Mouse (Mus musculus) gastrocnemius, postnatal 36 days (tissue): Measurements from ENCODE around the gene Tbcd. TPM values are rescaled to one million over a fixed set of nuclear protein-coding genes. Genes with fewer than 3 reads are reported as not detected.

Experiments
- DNase-seq, 2 experiments: peaks; one replicate each; pipeline ENCODE4 v3.0.0; 2022
- intact Hi-C: fragments of 180-260 bp; cut with DNase I; formaldehyde crosslinking; loops from one replicate; pipeline ENCODE4 v1.15.1; 2025
- total RNA-seq, 2 experiments: library from RNA; stranded (reverse); gene quantifications; 2 replicates each; pipeline ENCODE4 v1.2.3; 2021

Tbcd gene
- total RNA-seq, 2 experiments from 2014 or later, result 12.5 to 12.7 TPM

DNA sequence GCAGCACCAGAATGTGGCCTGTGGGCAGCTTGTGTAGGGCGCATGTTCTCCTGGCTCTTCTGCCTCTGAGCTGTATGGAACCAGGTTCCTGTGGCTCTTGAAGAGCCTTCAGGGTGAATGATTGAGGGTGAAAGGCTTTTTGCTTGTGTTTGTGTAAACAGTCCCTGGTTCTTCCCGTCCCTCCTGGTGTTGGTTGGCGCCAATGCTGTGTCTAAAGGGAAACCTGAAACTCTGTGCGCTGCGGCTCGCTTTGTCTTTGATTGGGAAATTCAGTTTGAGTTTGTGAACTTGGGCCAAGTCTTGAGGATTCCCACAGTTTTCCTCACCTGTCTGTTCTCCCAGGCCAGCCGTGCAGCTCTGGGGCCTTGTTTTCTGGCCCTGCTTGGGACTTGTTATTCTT, 72.4 kb downstream of the Tbcd start:
- no peak for DNase-seq
- intact Hi-C loops, result no loop called here

DNA sequence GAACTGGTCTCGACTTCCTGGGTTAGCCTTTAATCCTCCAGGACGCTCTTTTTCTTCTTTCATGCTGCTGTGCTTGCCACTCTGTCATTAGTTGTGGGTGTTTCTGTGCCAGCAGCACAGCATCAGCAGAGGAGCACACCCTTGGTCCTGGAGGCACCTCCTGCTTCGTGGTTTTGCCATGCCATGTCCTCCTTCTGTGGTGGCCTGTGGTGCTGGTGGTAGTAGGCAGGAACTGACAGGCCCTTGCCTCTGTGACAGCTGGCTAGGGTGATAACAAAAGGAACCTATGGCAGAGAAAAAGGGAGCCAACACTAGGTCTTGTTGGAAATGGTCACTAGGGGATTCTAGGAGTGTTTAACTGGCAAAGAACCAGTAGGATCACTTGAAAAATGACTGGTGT, 78.0 kb downstream of the Tbcd start:
- intact Hi-C loops, result no loop called here
- no peak for DNase-seq

- no peak for DNase-seq
These were observed 84.8 kb downstream of the Tbcd start for GRCm38 (mm10) chr11:121536528-121536927.

GRCm38 (mm10) chr11:121542471-121542870, 90.7 kb downstream of the Tbcd start:
- intact Hi-C loops, result no loop called here
- no peak for DNase-seq

More at GRCm38 (mm10) chr11:121536528-121536927, 84.8 kb downstream of the Tbcd start:
- intact Hi-C loops, result no loop called here

DNA sequence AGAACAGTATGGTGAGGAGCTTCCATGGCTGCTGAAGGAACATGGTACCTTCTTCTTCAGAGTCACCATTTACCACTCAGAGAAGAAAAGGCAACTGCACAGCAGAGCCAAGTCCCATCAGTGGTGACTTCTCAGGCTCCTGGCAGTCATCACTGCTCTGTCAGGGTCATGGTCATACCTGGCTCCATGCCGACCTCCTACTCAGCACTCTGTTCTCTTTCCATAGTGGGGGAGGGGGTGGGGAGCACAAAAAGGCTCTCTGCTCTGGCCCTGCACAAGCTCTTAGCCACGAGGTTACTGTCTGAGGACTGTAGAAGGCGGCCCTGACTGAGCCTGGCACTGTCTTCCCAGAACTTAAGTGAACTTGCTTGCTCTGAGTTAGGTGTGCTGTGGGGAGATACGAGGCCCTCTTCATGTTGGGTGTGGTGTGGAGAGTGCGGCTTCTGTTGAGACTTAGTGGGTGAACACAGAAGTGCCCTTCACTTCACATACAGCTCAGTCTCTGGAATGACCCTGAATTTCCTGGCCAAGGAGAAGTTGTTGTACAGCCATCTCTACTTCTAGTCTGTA, 91.6 kb downstream of the Tbcd start:
- intact Hi-C loops, result no loop called here
- no peak for DNase-seq

GRCm38 (mm10) chr11:121543922-121544321, 92.2 kb downstream of the Tbcd start:
- no peak for DNase-seq

DNA sequence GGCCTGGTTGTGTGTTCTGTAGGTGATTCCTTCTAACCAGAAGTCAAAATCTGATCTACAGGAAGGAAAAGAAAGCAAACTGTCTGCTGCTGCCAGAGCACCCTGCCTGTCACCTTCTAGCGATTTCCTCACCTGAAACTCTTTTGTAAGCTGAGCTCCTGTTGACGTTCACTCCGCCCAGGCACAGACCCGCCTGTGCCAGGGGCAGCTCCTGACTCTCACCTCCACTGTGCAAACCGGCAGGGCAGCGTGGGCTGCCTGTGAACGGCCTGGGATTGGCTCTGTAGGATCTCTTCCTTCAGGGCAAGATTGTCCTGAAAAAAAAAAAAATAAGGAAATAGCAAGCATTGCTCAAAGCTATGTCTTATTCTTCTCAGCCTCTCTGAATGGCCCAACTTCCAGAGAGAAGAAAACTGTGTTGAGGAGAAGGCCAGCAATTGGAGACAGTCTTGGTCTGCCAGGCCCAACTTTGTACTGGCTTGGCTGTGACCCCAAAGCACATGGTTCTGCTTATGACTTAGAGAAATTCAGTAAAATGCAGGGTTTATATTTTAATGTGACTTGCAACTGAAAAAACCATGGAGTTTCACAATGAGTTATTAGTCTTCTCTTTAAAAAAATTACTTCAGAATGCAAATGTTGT, 93.1 kb downstream of the Tbcd start:
- intact Hi-C loops, result no loop called here
- no peak for DNase-seq

More at GRCm38 (mm10) chr11:121543922-121544321, 92.2 kb downstream of the Tbcd start:
- intact Hi-C loops, result no loop called here

- no peak for DNase-seq
- intact Hi-C loops, result no loop called here
These were observed 93.8 kb downstream of the Tbcd start for GRCm38 (mm10) chr11:121545398-121546034.

GRCm38 (mm10) chr11:121547234-121547633, 95.5 kb downstream of the Tbcd start:
- intact Hi-C loops, result no loop called here
- DNase-seq, result no peak

DNA sequence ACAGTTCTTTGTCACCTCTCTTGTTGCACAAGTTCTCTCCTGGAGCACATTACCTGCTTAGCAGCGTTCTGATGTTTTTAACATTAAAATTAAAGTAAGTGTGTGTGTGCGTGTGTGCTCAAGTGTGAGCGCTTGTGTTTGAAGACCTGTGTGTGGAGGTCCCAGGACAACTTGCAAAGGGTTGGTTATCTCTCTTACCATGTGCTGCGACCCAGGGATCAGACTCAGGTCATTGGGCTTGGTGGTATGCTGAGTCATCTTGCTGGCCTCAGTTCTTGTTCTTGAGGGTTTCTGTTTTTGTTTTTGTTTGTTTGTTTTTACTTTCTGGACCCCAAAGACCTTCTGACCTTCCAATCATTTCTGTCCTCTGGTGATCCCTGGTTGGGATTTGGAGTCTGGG, 96.2 kb downstream of the Tbcd start:
- DNase-seq, result no peak
- intact Hi-C loops, result no loop called here

DNA sequence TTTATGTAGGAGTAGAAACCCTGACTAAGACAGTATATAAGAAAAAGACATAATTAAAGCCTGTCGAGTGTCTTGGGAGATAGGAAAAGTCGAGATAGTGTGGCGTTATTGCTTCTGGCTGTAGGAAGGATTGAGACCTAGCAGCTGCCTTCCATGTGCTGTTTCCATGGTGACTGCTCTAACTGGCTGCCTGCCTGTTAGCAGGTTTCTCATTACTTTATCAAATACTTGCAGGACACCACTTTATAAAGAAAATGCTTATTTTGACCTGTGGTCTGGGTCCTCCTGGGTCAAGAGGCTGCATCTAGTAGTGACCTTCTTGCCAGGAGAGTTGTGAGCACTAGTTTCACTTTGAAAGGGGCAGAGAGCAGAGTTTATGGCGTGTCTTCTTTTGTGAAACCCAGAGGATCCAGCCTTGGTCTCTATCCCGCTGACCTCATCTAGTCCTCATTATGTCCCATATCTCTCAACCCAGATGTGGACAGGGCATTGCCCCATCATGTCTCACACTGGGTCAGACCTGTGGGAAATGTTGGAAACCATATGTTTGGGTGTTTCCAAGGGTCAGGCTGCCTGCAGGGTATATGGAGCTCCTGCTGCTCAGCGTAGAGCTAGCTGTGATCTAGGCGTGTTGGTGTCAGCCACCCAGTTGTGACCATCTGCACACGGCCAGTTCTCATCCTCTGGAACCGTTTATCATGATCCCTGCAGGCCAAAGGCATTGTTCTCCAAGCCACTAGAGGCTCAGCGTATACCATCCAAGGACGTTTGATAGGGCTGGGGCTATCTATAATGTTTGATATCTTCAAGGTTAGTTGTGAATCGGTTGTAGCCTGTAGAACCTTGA, 97.5 kb downstream of the Tbcd start:
- DNase-seq, result no peak

DNA sequence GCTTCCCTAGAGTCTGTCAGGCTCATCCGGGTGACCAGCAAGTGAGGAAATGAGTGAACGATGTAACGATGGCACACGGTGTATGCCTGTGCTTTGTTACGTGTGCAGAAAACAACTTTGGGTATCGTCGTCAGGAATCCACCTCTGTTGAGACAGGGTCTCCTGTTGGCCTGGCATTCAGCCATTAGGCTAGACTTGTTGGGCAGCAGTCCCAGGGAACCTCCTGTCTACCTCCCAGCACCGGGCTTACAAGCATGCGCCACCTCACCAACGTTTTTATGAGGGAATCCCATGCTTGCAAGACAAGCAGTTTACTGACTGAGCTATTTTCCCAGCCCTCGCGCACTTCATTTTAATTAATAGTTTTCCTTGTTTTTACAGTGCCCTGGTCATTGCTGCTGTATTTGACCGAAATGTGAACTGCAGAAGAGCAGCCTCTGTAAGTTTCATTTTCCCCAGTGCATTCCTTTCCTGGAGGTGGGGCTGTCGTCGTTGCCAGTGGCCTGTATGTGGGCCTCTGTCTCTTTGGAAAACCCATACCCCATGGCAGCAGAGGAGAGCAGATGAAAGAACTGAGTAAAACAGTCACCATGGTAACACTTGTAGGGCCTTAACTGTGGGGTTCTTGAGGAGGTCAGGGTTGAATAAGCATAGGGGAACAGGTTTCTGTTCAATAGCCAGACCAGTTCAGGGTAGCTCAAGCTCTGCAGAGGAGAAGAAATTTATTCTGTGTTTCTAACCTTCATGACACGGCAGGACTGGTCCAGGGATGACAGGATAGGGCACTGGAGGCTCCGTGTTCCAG, 98.3 kb downstream of the Tbcd start:
- intact Hi-C loops, result no loop called here
- no peak for DNase-seq

More for the DNA sequence above, 97.5 kb downstream of the Tbcd start:
- intact Hi-C loops, result no loop called here

DNA sequence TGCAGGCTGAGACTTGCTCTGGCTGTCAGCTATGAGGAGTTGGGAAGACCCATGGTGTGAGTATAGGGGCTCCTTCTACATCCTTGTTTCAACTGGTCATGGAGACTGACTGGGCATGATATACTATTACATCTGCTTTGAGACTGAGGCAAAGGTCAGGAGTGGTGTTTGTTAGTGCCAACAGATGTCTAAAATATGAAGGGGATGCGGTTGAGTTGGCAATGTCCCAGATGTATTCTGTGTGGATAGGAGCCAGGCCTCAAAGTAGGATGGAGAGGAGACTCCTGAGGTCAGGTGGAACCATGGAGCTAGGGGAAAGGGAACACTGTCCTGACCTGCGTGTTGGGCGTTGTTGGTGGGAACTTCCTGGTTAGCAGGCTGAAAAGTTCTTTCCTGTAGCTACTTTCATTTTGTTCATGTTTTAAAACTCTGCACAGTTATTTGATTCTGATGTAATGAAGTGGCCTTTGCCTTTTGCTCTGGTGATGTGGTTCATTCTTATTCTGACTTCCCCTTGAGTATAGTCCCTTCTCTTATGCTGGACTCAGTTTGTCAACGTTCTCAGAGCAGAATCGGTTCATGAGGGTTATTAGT, 99.6 kb downstream of the Tbcd start:
- intact Hi-C loops, result no loop called here

GRCm38 (mm10) chr11:121552167-121552566, 100.4 kb downstream of the Tbcd start:
- intact Hi-C loops, result no loop called here
- no peak for DNase-seq

More for the DNA sequence above, 99.6 kb downstream of the Tbcd start:
- DNase-seq, result no peak

DNA sequence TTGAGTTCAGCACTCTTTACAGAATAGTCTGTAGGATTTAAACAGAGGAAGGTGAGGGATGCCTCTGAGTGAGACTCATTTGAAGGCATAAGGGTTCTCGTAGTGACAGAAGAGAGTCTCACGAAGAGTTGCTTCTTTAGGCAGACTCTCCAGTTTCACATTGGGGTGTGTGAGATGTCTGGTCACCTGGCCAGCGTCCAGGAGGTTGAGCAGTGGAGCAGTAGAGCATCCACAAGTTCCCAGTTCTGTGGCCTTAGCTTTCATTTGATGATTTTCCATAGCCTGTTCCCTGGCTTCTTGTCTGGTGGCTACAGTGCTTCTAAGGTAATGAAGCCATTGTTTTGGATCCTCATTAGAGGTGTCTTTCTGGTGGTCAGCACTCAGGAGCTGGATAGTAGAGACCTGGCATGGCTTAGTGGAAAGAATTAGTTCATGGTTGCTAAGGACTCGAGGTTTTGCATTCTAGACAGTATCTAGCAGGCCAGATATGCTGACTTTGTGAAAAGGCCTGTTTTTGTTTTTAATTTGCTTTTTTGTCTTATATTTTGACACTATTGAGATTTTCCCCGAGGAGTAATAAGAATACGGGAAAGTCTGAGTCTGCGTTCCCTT, 101.2 kb downstream of the Tbcd start:
- intact Hi-C loops, result no loop called here
- no peak for DNase-seq

- no peak for DNase-seq
- intact Hi-C loops, result no loop called here
These were observed 101.7 kb downstream of the Tbcd start for GRCm38 (mm10) chr11:121553458-121553857.

DNA sequence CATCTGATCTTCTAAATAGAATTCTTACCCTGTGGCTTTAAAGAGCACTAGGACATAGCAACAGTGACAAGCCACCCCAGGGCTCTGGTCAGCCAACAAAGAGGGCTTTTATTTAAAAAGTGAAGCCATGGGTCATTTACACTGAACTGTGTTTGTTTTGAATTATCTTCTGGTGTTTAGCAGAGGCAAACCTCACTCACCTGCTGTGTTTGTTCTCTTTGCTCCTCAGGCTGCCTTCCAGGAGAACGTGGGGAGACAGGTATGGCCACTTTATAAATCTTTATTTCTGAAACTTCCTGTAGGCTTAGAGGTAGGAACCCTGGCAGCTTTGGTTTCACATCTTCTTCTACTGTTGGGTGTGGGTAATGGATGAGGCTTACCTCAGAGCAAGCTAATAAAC, 105.0 kb downstream of the Tbcd start:
- intact Hi-C loops, result no loop called here
- no peak for DNase-seq

DNA sequence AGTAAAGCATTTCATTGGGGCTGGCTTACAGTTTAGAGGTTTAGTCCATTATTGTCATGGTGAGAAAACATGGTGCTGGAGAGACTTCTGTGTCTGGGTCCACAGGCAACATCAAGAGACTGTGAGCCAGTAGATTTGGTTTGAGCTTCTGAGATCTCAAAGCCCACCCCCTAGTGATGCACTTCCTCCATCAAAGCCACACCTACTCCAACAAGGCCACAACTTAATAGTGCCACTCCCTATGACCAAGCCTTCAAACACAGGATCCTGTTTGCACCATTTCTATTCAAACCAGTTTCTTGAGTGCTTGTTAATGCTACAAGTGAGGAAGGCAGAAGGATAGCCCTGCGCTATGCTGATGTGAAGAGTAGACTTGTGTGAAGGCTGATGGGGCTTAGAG, 106.2 kb downstream of the Tbcd start:
- intact Hi-C loops, result no loop called here
- DNase-seq, result no peak

- intact Hi-C loops, result no loop called here
- DNase-seq, result no peak
These were observed 106.8 kb downstream of the Tbcd start for GRCm38 (mm10) chr11:121558522-121558921.
